Mouse (Mus musculus) forebrain, embryonic 12.5 days (tissue): ENCODE measurements around the gene Mog. TPM values are rescaled to one million over a fixed set of nuclear protein-coding genes. Genes with fewer than 3 reads are reported as not detected.
A peak's percentile ranks its signal among the peaks of the same experiment; 100 is the strongest.

Experiments used
- ATAC-seq: fragments of 200-750 bp; cut with Nextera tagmentation; 2 replicates; pipeline ENCODE4 v1.8.0; 2017; ENCODE audit warnings: moderate TSS enrichment; ENCODE audit not compliant: low FRiP score
- H3K27ac ChIP-seq: fragments of 300-500 bp; sonication (generic); 2 replicates; pipeline ENCODE4 v1.5.1; 2016; ENCODE audit warnings: mild to moderate bottlenecking
- H3K27me3 ChIP-seq: fragments of 300-500 bp; sonication (generic); 2 replicates; pipeline ENCODE4 v1.6.1; 2016; ENCODE audit warnings: mild to moderate bottlenecking
- H3K36me3 ChIP-seq: fragments of 300-500 bp; sonication (generic); replicated peaks from 2 replicates; pipeline ENCODE4 v1.6.1; 2016; ENCODE audit warnings: mild to moderate bottlenecking
- H3K4me1 ChIP-seq: fragments of 300-500 bp; sonication (generic); 2 replicates; pipeline ENCODE4 v1.6.1; 2016
- H3K4me2 ChIP-seq: fragments of 300-500 bp; sonication (generic); 2 replicates; pipeline ENCODE4 v1.6.1; 2016; ENCODE audit warnings: mild to moderate bottlenecking, moderate library complexity
- H3K4me3 ChIP-seq: fragments of 300-500 bp; sonication (generic); replicated peaks from 2 replicates; pipeline ENCODE4 v1.5.1; 2016; ENCODE audit warnings: mild to moderate bottlenecking
- H3K9ac ChIP-seq: fragments of 300-500 bp; sonication (generic); 2 replicates; pipeline ENCODE4 v1.6.1; 2016; ENCODE audit warnings: mild to moderate bottlenecking
- H3K9me3 ChIP-seq: fragments of 300-500 bp; sonication (generic); 2 replicates; pipeline ENCODE4 v1.6.1; 2016
- WGBS: fragments of 180-500 bp; shearing (Covaris S2); methylation state at CpG from one replicate; pipeline ENCODE4 v1.1.7; 2016; 5-methylcytosine and 5-hydroxymethylcytosine counted together
- polyA plus RNA-seq: library from polyadenylated mRNA; unstranded; fragments of >200 nt; fragmentation: Nextera tagmentation; extraction: Ambion mirVana; gene quantifications from 2 replicates; pipeline ENCODE4 v1.2.1, GENCODE M21; 2016

Gene Mog
- polyA plus RNA-seq, 1 experiment from 2014 or later = 1.1 TPM

GRCm38 (mm10) chr17:37051745-37052144 lies 28.5 kb upstream of the Mog start:
- ATAC-seq = no peak
- peak overlapping the region; percentile 74; the same call in 1 of the 2 replicates for H3K4me3 ChIP-seq
- peak overlapping the region; percentile 80 for H3K4me2 ChIP-seq
- 47% methylated on average over 4 of the region's 4 CpGs for WGBS
- H3K27me3 ChIP-seq = peaks cover 12% of the 10 kb centered on the region
- peak overlapping the region; percentile 92; the same call in 1 of the 2 replicates for H3K9ac ChIP-seq
- H3K36me3 ChIP-seq = peaks cover 31% of the 10 kb centered on the region
- peaks cover 49% of the 10 kb centered on the region for H3K4me1 ChIP-seq
- no peak overlapping the region for H3K27ac ChIP-seq
- H3K9me3 ChIP-seq = no peaks in the 10 kb centered on the region

- Histone ChIP-seq H3K27ac (peak overlapping the region; percentile 81), H3K27me3 (peaks cover 12% of the 10 kb centered on the region), H3K4me3 (peak overlapping the region; percentile 74), H3K4me1 (peaks cover 51% of the 10 kb centered on the region), H3K9me3 (no peaks in the 10 kb centered on the region), H3K36me3 (peaks cover 22% of the 10 kb centered on the region), H3K9ac (peak overlapping the region; percentile 92), H3K4me2 (peak overlapping the region; percentile 80)
- WGBS = 1% methylated on average over 27 of the region's 27 CpGs
- peak; percentile 33 for ATAC-seq
Observed at GRCm38 (mm10) chr17:37050876-37051275, 27.7 kb upstream of the Mog start.

GRCm38 (mm10) chr17:37050399-37050798 lies 27.2 kb upstream of the Mog start:
- Histone ChIP-seq H3K36me3 (peaks cover 18% of the 10 kb centered on the region), H3K27ac (peak overlapping the region; percentile 81), H3K9ac (peak overlapping the region; percentile 92), H3K4me3 (peak overlapping the region; percentile 74), H3K9me3 (no peaks in the 10 kb centered on the region), H3K4me2 (peak overlapping the region; percentile 80), H3K27me3 (peaks cover 12% of the 10 kb centered on the region), H3K4me1 (peaks cover 51% of the 10 kb centered on the region)
- under 1% methylated on average over 22 of the region's 22 CpGs for WGBS
- ATAC-seq = peak; percentile 75

GRCm38 (mm10) chr17:37049570-37050310 lies 26.5 kb upstream of the Mog start:
- Histone ChIP-seq H3K36me3 (peaks cover 11% of the 10 kb centered on the region), H3K4me3 (peak overlapping the region; percentile 74), H3K27ac (peak overlapping the region; percentile 81), H3K9ac (peak overlapping the region; percentile 92; the same call in 1 of the 2 replicates), H3K27me3 (peaks cover 12% of the 10 kb centered on the region), H3K4me1 (peaks cover 55% of the 10 kb centered on the region), H3K4me2 (peak overlapping the region; percentile 80), H3K9me3 (no peaks in the 10 kb centered on the region)
- under 1% methylated on average over 39 of the region's 39 CpGs for WGBS
- peak; percentile 22 for ATAC-seq

DNA sequence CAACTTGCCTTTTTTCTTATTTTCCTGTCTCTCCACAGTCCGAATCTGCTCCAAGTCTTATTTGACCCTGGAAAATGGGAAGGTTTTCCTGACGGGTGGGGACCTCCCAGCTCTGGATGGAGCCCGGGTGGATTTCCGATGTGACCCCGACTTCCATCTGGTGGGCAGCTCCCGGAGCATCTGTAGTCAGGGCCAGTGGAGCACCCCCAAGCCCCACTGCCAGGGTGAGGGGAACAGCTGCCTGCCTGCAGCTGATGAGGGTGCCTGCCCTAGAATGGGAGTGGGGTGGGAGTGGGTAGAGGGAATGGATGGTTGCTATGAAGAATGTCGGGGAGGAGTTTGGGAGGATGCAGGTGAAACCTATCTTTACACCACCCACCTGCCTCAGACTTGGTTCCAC lies 25.2 kb upstream of the Mog start:
- Histone ChIP-seq H3K4me2 (peak overlapping the region; percentile 88), H3K9ac (0 out of 2 replicates have a peak overlapping the region, but pooled peaks have one; percentile 9)
- 69% methylated on average over 7 of the region's 7 CpGs for WGBS

GRCm38 (mm10) chr17:37047981-37048380 lies 24.8 kb upstream of the Mog start:
- ATAC-seq = no peak
- Histone ChIP-seq H3K4me2 (peak overlapping the region; percentile 88), H3K4me1 (peaks cover 51% of the 10 kb centered on the region), H3K9me3 (no peaks in the 10 kb centered on the region), H3K27ac (no peak overlapping the region), H3K36me3 (no peaks in the 10 kb centered on the region), H3K27me3 (peaks cover 12% of the 10 kb centered on the region), H3K9ac (no peak overlapping the region), H3K4me3 (peak overlapping the region; percentile 86; the same call in 1 of the 2 replicates)
- 40% methylated on average over 3 of the region's 3 CpGs for WGBS

More for the DNA sequence above, 25.2 kb upstream of the Mog start:
- ATAC-seq = no peak
- no peaks in the 10 kb centered on the region for H3K9me3 ChIP-seq
- H3K27me3 ChIP-seq = peaks cover 12% of the 10 kb centered on the region
- no peak overlapping the region for H3K27ac ChIP-seq
- peaks cover 54% of the 10 kb centered on the region for H3K4me1 ChIP-seq
- peak overlapping the region; percentile 13; the same call in 1 of the 2 replicates for H3K4me3 ChIP-seq
- no peaks in the 10 kb centered on the region for H3K36me3 ChIP-seq

GRCm38 (mm10) chr17:37047332-37047976 lies 24.3 kb upstream of the Mog start:
- WGBS = 14% methylated on average over 19 of the region's 19 CpGs
- no peaks in the 10 kb centered on the region for H3K36me3 ChIP-seq
- peak overlapping the region; percentile 86 for H3K4me3 ChIP-seq
- ATAC-seq = no peak
- no peaks in the 10 kb centered on the region for H3K9me3 ChIP-seq
- peaks cover 12% of the 10 kb centered on the region for H3K27me3 ChIP-seq
- H3K4me1 ChIP-seq = peaks cover 47% of the 10 kb centered on the region
- H3K27ac ChIP-seq = peak overlapping the region; percentile 47; the same call in 1 of the 2 replicates
- H3K4me2 ChIP-seq = peak overlapping the region; percentile 88
- H3K9ac ChIP-seq = peak overlapping the region; percentile 96

DNA sequence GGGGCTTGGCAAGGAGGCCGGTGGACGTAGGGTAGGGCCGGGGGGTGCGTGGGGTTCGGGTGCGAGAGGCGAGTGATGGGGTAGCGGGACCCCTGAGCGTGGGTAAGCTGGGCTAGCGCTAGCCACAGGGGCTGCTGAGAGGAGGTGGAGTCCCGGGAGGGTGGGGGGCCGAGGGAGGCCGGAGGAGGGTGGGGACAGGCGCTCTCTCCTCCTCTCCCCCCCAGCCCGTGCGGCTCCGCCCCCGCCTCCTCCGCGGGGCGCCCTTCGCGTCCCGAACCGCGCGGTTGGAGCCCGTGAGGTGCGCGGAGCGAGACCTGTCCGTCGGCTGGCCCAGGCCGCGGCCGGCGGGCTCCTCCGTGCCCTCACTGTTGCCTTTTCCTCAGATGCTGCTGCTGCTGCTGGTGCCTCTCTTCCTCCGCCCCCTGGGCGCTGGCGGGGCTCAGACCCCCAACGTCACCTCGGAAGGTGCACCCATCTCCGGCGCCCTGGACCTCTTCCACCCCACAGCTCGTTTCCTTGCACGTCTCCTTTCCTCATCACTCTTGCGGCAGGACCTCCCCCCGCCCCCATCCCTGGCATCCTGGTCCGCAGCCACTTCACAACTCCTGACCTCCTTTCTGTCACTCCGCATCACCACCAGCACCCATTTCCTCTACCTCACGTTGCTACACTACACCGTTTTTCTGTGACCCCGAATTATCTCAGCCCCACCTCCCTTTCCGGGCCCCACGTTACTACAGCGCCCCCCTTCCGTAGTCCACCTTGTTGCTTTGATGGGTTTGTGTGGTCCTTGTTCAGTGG lies 23.3 kb upstream of the Mog start:
- Histone ChIP-seq H3K36me3 (no peaks in the 10 kb centered on the region), H3K9ac (peak overlapping the region; percentile 96), H3K9me3 (no peaks in the 10 kb centered on the region), H3K4me1 (peaks cover 43% of the 10 kb centered on the region), H3K27me3 (peaks cover 12% of the 10 kb centered on the region), H3K4me2 (peak overlapping the region; percentile 88), H3K27ac (peak overlapping the region; percentile 91), H3K4me3 (peak overlapping the region; percentile 86)
- 0% methylated on average over 41 of the region's 58 CpGs for WGBS
- ATAC-seq = peak; percentile 60

GRCm38 (mm10) chr17:37045611-37046311 lies 22.6 kb upstream of the Mog start, which contains the start of gene Gabbr1:
Gene Gabbr1, plus strand, starts transcription at chr17:37045966.
- ATAC-seq = peak; percentile 80
- Histone ChIP-seq H3K4me2 (peak within 1 kb of the TSS; percentile 88), H3K4me3 (peak within 1 kb of the TSS; percentile 86), H3K4me1 (peaks cover 35% of the 10 kb centered on the region), H3K9me3 (no peaks in the 10 kb centered on the region), H3K9ac (peak within 1 kb of the TSS; percentile 96), H3K27ac (peak within 1 kb of the TSS; percentile 91), H3K36me3 (no peaks in the 10 kb centered on the region), H3K27me3 (peaks cover 12% of the 10 kb centered on the region)
- WGBS = under 1% methylated on average over 55 of the region's 55 CpGs

DNA sequence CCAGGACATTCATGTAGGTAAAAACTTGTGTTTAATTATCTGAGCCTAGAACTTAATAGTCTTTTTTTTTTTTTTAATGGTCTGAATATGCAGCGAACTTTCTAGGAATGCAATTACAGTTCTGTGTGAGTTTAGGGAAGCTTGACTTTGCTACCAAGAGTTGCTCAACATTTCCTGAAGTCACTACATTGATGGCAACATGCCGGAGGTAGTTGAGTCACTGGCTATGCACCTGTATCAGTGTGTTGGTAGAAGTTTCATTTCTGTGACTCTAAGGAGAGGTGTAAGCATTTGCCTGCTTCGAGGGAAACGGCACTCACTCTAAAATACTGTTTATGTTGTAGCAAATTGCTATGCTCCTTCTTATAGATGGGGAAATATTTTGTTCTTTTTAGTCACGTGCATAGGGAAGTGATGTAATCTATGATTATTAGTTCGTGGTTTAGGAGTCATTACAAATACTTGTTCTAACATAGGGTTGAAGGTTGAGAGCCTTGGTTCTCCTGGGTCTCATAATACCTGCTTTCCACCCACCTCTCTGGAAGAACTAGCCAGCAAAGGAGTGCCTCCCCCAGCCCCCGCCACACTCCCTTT lies 21.6 kb upstream of the Mog start:
- ATAC-seq = no peak
- H3K4me2 ChIP-seq = peak overlapping the region; percentile 88
- 82% methylated on average over 7 of the region's 7 CpGs for WGBS
- no peaks in the 10 kb centered on the region for H3K9me3 ChIP-seq
- peak overlapping the region; percentile 96 for H3K9ac ChIP-seq
- peak overlapping the region; percentile 86 for H3K4me3 ChIP-seq
- H3K27ac ChIP-seq = peak overlapping the region; percentile 91
- H3K27me3 ChIP-seq = peaks cover 12% of the 10 kb centered on the region
- no peaks in the 10 kb centered on the region for H3K36me3 ChIP-seq
- H3K4me1 ChIP-seq = peaks cover 29% of the 10 kb centered on the region
